Mouse (Mus musculus): ENCODE measurements at regions not wholly inside any gene's neighbourhood (a gene's known extent, or its start where the extent isn't known, plus 50 kb on each side); places are given as distances from the start of the nearest gene placed in this dataset.

DNA sequence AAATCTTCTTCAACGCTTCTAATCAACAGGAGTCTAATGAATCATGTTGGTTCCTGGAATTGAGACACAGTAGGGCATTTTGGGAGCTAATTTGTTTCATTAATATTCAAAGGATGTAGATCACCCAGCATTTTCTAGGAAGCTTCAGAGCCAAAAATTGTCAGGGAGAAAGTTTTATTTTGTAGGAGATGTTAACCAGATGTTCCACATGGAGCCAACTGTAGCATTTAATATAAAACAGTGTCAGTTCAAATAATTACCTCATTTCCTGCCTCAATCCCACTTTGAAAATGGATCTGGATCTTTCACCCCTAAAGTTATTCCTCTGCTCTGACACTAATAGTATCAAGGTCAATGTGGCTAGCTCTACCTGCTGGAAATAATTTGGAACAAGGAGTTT, 389.6 kb upstream of the Lmcd1 start:
- no peak for DNase-seq (ENCODE audit: low spot score)

DNA sequence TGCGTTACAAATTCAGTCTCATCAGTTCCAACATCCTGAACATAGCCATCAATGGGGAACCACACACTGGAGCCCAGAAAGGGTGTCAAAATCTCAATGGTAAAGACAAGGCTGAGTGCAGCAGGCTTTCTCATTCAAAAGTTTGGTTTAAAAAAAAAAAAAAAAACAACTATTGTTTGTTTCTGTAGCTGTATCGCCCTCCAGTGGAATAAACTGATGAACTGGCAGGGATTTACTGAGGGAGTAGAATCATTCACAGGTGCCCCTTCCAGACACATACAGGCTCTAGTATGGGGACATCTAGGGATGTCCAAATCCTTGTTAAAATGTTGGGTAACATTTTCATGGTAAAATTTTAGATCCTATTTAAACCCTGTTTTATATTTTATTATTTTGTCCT, 361.6 kb upstream of the Lmcd1 start:
- no peak for DNase-seq (ENCODE audit: low spot score)

DNA sequence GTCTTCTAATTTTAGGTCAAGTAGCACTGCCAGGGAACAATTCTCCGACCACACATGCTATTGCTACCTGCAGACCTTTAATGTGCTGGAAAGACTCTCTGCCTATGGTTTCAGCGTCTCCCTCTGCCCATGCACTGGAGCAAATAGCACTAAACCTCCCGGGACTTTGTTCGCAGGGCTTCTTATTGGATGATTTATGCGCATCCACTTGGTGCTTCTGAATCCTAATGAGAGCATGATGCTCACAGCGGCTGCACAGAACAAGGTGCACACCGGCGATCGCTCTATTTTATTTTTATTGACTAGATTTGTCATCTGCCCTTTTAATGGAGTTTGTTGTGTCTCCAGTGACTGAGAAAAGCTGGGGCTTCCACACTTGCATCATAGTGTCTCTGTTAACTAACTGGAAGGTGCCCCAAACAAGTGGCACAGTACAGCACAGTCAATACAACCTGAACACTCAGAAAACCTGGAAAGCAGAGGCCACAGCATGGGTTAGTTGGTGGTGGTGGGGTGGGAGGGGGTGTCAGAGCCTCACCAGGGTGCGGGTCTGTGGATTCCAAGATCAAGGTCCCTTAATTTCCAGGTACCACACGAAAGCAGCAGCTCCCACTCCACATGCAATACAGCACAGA, 359.7 kb upstream of the Lmcd1 start:
- DNase-seq (ENCODE audit: low spot score): no peak

DNA sequence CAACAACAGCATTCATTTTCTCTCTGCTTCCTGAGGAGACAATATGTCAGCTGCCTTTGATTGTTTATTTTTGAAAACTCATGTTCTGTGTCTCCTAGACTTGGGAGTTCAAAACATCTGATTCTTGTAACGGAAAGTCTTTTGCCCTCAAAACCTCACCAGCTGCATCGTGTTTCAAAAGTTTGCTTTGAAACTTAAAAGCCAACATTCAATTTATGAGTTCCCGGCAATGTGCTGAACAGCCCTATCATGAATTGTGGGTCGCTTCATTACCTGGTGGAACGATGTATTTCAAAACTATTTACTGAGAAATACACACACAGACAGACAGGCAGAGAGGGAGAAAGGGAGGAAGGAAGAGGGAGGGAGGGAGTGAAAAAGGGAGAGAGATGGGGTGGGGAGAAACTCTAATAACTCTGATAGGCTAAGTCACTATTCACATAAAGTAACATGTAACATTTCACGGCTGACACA, 356.3 kb upstream of the Lmcd1 start:
- DNase-seq (ENCODE audit: low spot score): no peak

DNA sequence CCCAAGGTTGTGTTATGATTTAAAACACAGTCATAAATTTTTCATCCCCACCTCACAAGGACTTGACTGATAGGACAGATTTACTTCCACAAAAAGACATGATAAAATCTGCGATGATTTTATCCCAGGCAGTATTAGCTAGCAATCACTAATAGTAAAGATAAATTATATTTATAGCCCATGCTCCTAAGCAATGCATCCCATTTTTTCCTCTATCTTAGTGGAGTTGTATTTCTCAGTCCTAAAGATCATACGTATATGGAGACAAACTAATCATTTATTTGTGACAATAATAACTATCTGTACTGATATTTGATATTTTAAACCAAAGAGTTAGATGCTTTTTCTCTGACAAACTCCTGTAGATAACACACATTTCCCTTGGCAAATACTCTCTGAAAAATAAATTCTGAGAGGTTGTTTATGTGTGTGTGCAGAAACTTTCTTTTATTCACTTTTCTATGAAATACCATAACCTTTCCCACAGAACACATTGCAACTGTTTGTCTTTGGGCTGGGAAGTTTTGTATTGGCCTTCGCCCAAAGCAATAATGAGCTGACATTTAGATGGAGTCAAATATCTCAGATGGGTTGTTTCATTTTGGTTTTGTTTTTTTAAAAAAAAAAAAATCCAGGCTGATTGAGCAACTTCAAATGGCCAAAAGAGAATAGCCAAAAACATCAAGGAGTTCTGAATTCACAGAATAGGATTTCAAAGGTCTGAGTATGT, 355.5 kb upstream of the Lmcd1 start:
- DNase-seq (ENCODE audit: low spot score): no peak

DNA sequence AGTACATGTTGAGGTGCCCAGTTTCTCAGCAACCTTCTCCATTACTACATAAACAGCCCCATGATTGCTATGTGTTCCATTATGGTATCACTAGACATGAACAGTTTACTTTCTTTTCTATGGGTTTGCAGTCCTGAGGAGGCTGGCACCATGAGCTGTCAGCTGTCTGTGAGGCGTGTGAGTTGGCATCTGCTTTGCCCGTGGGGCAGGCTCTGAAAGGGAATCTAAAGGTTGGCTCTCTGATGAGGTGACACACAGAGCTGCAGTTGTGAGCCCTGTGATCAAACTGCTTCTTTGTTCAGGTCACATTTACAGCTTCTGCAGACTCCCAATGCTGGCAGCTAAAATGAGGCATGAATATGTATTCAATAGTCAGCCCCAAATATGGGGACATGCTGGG, 341.0 kb upstream of the Lmcd1 start:
- DNase-seq (ENCODE audit: low spot score): no peak

DNA sequence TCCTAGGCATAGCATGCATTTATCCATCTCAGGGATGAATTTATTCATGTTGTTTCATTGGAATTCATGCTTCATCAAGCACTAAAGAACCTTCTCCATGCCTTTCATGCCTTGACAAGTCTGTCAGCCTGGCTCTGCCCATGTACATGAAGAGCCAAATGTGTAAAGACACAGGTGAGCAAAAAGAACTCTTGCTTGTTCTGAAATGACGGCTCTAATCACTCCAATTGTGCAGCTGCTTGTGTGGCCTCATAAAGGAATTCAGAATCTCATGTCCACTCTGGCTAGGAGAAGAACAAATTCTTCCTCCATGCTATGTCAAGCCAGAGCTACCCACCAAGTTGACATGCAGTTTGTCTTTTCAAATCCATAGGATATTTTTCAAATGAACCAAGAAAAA, 319.2 kb upstream of the Lmcd1 start:
- no peak for DNase-seq (ENCODE audit: low spot score)

DNA sequence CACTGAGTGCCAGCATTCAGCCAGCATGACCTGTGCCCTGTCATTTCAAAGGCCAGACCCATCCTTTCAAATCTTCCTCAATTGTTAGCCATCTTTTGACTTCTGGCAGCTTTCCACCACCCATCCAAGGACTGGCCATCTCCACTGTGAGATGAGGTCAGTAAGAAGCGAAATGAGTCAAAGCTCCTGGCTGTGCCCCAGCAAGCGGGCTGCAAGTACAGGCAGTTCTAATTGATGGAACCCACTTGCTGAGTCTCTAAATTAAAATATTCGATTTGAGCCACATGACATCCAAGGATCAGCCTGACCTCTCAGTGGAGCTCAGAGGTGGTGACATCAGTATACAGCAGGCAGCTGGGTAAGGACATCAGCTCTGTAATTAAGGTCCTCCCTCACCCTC, 307.8 kb upstream of the Lmcd1 start:
- no peak for DNase-seq (ENCODE audit: low spot score)

DNA sequence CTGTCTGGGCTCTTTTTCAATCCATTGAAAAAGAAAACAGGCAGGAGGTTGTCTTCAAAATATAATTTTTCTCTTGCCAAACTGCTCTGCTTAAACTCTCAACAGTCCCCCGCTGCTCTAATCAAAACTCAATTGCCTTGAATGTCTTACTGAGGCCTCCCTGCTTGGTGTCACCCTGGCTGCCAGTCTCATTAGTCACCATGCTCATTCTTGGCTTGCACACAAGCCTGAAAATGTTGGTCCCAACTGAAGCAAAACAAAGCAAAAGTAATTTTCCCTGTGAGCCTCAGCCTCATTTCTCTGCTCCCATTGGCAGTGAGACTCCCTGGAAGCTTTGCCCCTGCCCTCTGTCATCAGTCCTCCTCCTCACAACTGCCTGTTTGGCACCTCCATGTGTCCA, 288.1 kb upstream of the Lmcd1 start:
- DNase-seq (ENCODE audit: low spot score): no peak

DNA sequence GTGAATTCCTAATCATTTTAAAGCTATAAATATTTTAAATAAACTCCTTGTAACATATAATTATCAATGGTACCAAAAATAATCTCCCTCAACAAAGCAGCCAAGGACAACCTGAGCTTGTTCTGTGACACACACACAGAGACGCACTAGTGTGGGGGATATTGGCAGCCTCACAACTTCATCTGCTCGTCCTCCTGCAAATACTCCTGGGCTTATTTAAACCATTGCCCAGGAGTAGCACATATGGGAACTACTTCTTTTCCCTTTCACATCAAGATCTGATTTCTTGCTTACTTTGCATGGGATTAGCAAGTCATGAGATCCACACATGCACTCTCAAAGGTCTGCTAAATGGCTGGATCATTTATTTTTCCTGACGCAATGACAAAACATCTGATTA, 277.7 kb upstream of the Lmcd1 start:
- DNase-seq (ENCODE audit: low spot score): no peak

DNA sequence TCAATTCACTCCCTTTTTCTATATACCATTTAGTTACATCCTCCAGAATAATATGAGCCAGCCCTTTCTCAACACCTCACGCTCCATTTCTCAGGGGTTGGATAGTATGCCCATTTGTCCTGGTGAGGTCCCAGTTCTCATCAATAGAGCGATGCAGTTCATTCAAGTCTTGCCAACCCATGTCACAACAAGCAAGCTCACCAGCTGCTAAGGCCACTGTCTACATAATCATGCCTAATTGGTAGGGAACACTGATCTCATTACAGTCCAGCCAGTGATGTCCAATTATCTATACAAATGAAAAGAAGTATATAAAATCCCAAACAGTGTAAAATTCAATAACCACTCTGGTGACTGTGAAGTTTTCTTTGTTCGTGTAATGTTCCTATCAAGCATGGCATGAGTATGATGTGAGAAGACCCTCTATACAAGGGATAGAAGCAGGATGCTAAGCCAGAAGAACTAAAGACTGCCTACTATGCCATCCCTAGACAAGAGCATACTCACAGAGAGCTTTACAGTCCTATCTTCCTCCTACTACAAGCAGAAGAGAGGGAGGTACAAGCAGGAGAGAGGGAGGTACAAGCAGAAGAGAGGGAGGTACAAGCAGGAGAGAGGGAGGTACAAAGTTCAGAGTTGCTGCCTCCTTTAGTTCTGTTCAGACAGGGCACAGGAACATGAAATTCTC, 269.6 kb upstream of the Lmcd1 start:
- DNase-seq (ENCODE audit: low spot score): no peak

DNA sequence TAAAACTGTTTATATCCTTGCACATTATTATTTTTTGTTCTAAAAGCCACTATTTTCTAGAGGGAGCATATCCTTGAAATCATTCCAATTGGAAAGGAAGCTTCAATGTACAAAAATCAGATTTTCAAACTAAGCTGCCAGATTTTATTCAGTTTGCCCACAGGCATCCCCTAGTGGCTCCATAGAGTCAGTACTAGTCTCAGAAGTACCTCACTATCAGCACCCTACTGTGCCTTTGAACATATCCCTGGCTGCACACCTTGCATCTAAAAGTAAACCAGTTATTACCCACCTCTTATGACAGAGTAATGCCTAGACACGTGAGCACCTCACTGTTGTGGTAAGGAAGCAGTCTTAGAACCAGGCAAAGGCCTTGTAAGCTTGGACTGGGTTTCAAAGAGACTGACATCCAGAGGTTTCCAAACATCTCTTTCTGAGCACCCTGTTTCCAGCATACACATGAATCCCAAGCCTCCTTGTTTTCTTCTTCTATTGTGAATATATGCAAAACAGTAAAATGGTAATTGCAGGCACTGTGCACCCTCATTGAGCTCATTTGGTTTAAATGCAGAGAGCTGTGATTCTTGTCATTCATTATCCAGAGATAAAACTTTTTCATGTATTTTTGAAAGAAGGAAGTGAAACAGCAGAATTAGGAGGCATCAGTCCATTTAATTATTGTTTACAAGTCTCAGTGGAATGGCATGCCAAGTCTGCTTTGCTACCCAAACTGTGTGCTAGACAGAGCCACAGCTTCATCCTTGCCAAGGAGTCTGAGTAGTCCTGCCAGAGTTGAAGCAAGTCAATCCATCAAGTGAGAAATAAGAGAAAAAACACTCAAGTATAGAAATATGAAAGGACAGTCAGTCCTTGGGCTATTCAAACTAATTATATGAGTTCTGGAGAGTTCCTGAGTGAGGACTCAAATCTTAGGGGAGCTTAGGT, 247.0 kb upstream of the Lmcd1 start:
- no peak for DNase-seq (ENCODE audit: low spot score)

DNA sequence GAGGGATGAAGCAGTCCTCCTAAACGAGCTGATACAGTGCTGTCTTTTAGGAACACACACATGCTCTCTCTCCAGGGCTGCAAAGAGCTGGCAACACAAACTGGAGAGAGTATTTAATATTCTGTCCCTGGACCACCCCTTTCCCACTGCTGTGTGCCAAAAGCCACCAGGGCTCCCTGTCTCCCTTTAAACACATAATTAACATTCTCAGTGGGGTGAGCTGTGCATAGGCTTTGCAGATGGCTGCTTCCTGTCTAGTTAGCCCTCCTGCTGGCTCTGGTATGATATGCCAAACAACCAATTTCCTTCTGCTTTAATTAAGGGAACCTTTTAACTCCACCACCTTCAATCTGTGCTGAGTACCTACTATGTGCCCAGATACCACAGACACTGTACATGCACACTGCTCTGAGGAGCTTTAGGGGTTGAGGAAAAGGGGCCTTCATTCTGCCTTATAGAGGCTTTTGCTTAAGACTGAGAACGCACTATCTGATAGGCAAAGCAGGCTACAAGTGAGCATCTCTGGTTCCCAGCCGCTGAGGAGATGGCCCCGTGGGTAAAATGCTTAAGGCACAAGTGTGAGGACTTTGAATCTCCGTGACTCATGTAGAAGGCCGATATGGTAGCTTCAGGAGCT, 222.9 kb upstream of the Lmcd1 start:
- DNase-seq (ENCODE audit: low spot score): no peak

DNA sequence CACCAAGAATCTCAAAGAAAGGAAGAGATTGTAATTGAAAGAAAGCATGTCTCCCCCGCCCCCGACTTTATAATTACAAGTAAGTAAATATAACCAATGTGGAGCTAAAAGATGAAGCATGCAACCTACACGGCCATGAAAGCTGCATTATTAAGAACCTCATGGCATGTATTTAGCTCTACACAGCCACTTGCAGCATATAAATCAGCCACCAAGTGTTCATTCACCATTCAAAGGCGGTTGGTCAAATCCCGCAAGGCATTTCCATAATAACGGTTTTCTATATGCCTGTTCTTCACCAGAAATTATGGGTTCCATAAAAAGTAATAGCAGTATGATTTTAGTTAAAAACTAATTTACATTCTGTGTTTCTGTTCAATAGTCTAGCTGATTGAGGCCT, 221.4 kb upstream of the Lmcd1 start:
- DNase-seq (ENCODE audit: low spot score): no peak

DNA sequence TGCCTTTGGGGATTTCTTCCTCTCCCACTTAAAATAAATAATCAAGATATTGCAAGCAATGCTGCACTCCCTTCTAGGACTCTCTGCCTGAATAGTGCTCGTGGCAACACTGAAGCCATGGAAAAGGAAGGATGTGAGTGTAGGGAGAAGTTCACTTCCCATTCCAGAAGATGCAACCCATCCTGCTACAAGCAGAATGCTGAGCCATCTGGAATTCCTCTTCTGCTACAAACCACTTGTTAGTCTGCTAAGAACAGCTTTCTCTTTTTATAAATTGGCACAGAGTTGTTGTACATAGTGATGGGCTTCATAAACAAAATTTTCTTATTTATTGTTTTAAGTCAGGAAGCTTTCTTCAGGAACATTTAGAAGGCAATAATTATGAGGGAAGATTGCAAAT, 215.7 kb upstream of the Lmcd1 start:
- DNase-seq (ENCODE audit: low spot score): no peak

DNA sequence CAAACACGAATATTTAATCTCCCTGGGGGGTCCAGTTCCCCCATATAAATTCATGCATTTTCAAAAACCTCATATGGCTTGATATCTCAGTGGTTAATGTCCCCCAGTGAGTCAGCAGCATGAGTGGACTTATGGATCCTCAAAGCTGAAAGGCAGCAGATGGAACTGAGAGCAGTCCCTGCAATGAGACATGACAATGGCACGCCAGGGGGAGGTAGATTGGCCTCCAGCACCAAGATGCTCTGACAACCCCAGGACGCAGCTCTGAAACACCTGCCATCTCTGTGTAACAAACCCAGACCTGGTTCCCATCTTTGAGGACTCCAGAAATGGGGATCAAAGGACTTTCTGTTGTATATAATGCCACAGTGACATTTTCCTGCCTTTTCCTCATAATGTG, 210.6 kb upstream of the Lmcd1 start:
- no peak for DNase-seq (ENCODE audit: low spot score)

DNA sequence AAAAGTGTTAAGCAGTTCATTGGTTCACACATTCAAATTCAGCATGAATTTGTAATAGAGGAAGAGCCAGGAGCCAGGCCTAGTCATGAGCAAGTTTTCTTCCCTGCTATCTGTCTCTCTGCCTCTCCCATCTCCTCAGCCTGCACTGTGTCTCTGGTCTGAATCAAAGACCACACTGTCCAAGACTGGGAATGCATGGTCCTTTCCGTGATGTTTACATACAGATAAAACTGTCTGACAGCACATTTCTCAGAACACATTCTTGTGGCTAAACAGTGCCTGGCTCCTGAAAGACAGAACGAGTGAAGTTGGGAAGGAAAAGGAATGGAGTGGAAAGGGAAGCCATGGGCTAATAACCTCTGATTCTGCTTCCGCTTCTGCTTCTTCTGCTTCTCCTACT, 183.0 kb upstream of the Lmcd1 start:
- no peak for DNase-seq (ENCODE audit: low spot score)

DNA sequence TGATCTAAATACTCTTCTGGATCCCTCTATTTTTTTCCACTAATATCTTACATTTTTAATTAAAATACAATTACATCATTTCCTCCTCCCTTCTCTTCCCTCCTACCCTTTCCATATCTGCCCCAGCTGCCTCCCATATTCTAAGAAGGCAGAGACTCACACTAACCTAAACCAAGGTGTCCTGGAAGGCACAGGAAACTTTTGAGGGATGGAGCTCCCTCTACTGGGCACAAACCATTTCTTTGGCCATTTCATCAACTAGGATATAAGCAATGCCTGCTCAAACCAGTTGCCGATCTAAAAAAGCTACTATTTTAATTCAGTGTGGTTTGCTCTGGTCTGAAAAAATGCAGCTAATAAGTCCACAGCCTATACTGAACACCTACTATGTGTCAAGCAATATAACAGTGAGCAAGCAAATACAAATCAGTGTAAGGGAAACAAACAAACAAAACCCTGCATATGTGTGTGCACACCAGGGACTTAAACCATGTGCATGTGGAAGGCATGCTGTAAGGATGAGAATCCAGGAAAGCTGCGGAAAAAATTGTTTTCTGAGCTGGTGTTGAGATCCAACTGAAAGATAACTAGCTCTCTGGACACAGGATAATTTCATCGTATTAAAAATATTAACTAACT, 182.3 kb upstream of the Lmcd1 start:
- DNase-seq (ENCODE audit: low spot score): no peak

DNA sequence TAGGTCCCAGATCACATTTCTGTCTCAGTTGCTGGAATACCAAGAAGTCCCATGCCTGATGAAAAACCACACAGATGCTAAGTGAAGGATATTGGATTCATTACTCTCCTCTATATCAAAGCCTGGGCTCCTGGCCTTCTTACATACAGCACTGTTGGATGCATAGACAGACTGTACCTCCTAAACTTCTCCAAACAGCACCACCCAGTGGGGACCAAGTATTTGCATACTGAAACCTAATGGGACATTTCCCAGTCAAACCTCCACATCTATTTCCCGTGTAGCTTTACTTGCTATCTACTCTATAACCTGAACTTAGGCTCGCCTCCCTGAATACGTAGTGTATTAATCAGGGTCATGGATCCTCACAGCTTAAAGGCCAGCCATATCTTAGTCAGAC, 180.3 kb upstream of the Lmcd1 start:
- no peak for DNase-seq (ENCODE audit: low spot score)

DNA sequence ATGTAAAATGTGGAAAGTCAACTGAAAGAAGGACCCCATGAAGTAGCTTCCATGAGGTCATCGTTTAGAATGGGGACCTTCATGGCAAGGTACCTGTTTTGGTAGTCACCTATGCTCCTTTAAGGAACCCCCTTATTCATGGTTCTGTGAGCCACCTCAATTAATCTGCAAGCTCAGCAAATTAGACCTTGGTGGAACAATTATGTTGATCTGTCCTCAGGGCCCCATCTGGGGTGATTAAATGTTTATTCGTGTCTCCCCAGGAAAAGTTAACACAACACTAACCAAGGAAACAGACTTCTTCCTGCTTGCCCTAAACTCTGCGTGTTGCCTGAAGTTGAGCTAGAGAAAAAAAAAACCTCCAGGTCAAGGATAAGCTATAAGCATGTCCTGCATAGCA, 175.9 kb upstream of the Lmcd1 start:
- no peak for DNase-seq (ENCODE audit: low spot score)

DNA sequence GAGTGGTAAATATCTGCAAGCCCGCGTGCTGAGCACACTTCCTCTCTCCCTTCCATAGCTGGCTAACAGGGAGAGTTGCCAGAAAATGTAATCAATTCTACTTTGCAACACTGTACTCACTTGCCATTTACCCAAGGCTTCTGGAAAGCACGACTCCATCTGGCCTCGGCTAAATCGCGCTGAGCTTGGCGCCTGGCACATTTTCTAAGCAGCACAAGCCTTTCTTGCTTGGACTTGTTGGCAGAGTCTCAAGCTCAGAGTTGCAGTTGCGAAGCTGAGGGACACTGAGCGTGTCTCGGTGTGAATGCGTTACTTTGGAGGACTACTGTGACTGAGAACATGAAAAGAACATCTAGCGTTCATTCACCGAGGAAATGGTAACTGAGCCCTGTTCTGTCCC, 164.9 kb upstream of the Lmcd1 start:
- DNase-seq (ENCODE audit: low spot score): no peak

Data from gastrocnemius, adult 18-20 months (tissue).